Mouse (Mus musculus) lung, embryonic 14.5 days (tissue): ENCODE results near the gene Mfsd1. TPM values are rescaled to one million over a fixed set of nuclear protein-coding genes. Genes with fewer than 3 reads are reported as not detected.

Source experiments
- ATAC-seq: fragments of 200-750 bp; cut with Nextera tagmentation; 2 replicates; pipeline ENCODE4 v1.8.0; 2017; ENCODE audit warnings: mild to moderate bottlenecking, moderate TSS enrichment, moderate library complexity; ENCODE audit not compliant: insufficient read depth
- DNase-seq: peaks from one replicate; pipeline ENCODE4 v3.0.0-alpha.2; 2015
- H3K27ac ChIP-seq: fragments of 300-500 bp; sonication (generic); 2 replicates; pipeline ENCODE4 v1.5.1; 2014; ENCODE audit warnings: low read depth, mild to moderate bottlenecking, moderate library complexity
- H3K27me3 ChIP-seq: fragments of 300-500 bp; sonication (generic); 2 replicates; pipeline ENCODE4 v1.6.1; 2014; ENCODE audit warnings: low read length, control low read depth; ENCODE audit not compliant: insufficient read depth
- H3K36me3 ChIP-seq: fragments of 300-500 bp; sonication (generic); 2 replicates; pipeline ENCODE4 v1.6.1; 2014; ENCODE audit warnings: control low read depth; ENCODE audit not compliant: insufficient read depth
- H3K4me1 ChIP-seq: fragments of 300-500 bp; sonication (generic); 2 replicates; pipeline ENCODE4 v1.6.1; 2014; ENCODE audit warnings: antibody characterized with exemption, control low read depth; ENCODE audit not compliant: insufficient read depth
- H3K4me2 ChIP-seq: fragments of 300-500 bp; sonication (generic); 2 replicates; pipeline ENCODE4 v1.6.1; 2014; ENCODE audit warnings: mild to moderate bottlenecking
- H3K4me3 ChIP-seq: fragments of 300-500 bp; sonication (generic); 2 replicates; pipeline ENCODE4 v1.5.1; 2014; ENCODE audit warnings: low read depth, low read length
- H3K9ac ChIP-seq: fragments of 300-500 bp; sonication (generic); 2 replicates; pipeline ENCODE4 v1.6.1; 2014
- H3K9me3 ChIP-seq: fragments of 300-500 bp; sonication (generic); 2 replicates; pipeline ENCODE4 v1.6.1; 2016; ENCODE audit warnings: low read depth, low read length, control low read depth
- CTCF ChIP-seq: IDR thresholded peaks from 2 replicates; pipeline ENCODE4 v1.5.1; 2016; ENCODE audit warnings: antibody characterized with exemption, low read depth
- WGBS: fragments of 180-500 bp; shearing (Covaris S2); extraction: QIAGEN DNeasy Blood & Tissue Kit; methylation state at CpG from one replicate; pipeline ENCODE4 v1.1.7; 2014; 5-methylcytosine and 5-hydroxymethylcytosine counted together
- polyA plus RNA-seq: library from polyadenylated mRNA; unstranded; fragments of >200 nt; fragmentation: Nextera tagmentation; extraction: Ambion mirVana; gene quantifications from 2 replicates; pipeline ENCODE4 v1.2.1, GENCODE M21; 2014

Mfsd1 gene
- polyA plus RNA-seq, 1 experiment from 2014 or later: 54.4 TPM

GRCm38 (mm10) chr3:67624629-67625028 lies 42.1 kb downstream of the Mfsd1 start:
- H3K27ac ChIP-seq: no peak overlapping the region
- peak; percentile 54 for DNase-seq
- 67% methylated on average over 1 of the region's 1 CpGs for WGBS
- H3K27me3 ChIP-seq: no peaks in the 10 kb centered on the region
- H3K4me1 ChIP-seq: no peaks in the 10 kb centered on the region
- H3K4me3 ChIP-seq: no peak overlapping the region
- H3K9ac ChIP-seq: no peak overlapping the region
- no peak overlapping the region for H3K4me2 ChIP-seq
- ATAC-seq: no peak
- peak; percentile 44 for TF ChIP-seq CTCF
- H3K36me3 ChIP-seq: no peaks in the 10 kb centered on the region
- H3K9me3 ChIP-seq: no peaks in the 10 kb centered on the region

- TF ChIP-seq CTCF: no peak
- H3K36me3 ChIP-seq: no peaks in the 10 kb centered on the region
- DNase-seq: no peak
- no peak overlapping the region for H3K4me2 ChIP-seq
- H3K4me1 ChIP-seq: no peaks in the 10 kb centered on the region
- no peak overlapping the region for H3K4me3 ChIP-seq
- no peak for ATAC-seq
- H3K27ac ChIP-seq: no peak overlapping the region
- 84% methylated on average over 3 of the region's 3 CpGs for WGBS
- H3K27me3 ChIP-seq: no peaks in the 10 kb centered on the region
- H3K9me3 ChIP-seq: no peaks in the 10 kb centered on the region
- no peak overlapping the region for H3K9ac ChIP-seq
Observed at GRCm38 (mm10) chr3:67643135-67643534, 60.6 kb downstream of the Mfsd1 start.

GRCm38 (mm10) chr3:67645640-67646466 lies 63.3 kb downstream of the Mfsd1 start:
- no peaks in the 10 kb centered on the region for H3K27me3 ChIP-seq
- no peak overlapping the region for H3K4me2 ChIP-seq
- DNase-seq (no peak), ATAC-seq (no peak)
- H3K9me3 ChIP-seq: no peaks in the 10 kb centered on the region
- H3K4me1 ChIP-seq: no peaks in the 10 kb centered on the region
- H3K9ac ChIP-seq: no peak overlapping the region
- H3K36me3 ChIP-seq: no peaks in the 10 kb centered on the region
- TF ChIP-seq CTCF: no peak
- 82% methylated on average over 7 of the region's 7 CpGs for WGBS
- H3K4me3 ChIP-seq: no peak overlapping the region
- no peak overlapping the region for H3K27ac ChIP-seq

Other genes with a start within 250 kb of the Mfsd1 start
- 17.1 and 23.6 TPM in 2 replicates for gene Mlf1, start 208.6 kb upstream of the Mfsd1 start, polyA plus RNA-seq
- not detected in 2 replicates for gene Gm17402, start 207.6 kb upstream of the Mfsd1 start, polyA plus RNA-seq
- 45.9 and 51.5 TPM in 2 replicates for gene Gfm1, start 152.6 kb upstream of the Mfsd1 start, polyA plus RNA-seq
- 191 and 197 TPM in 2 replicates for gene Lxn, start 118.8 kb upstream of the Mfsd1 start, polyA plus RNA-seq
- gene Rarres1, start 67.2 kb upstream of the Mfsd1 start, polyA plus RNA-seq: 5.1 and 7.0 TPM in 2 replicates